Mouse (Mus musculus) C2C12 (cell line): Measurements from ENCODE around the gene Acta1. TPM values are rescaled to one million over a fixed set of nuclear protein-coding genes. Genes with fewer than 3 reads are reported as not detected.

ENCODE experiments used
- H3K27me3 ChIP-seq: one replicate; pipeline ENCODE4 v1.6.1; 2011; ENCODE audit not compliant: control insufficient read depth, insufficient read depth, insufficient read length
- H3K36me3 ChIP-seq: one replicate; pipeline ENCODE4 v1.6.1; 2011; ENCODE audit not compliant: control insufficient read depth, insufficient read depth
- H3K4me3 ChIP-seq: one replicate; pipeline ENCODE4 v1.5.1; 2011; ENCODE audit warnings: mild to moderate bottlenecking, control low read depth; ENCODE audit not compliant: poor library complexity, insufficient read depth, severe bottlenecking
- H3K79me2 ChIP-seq: one replicate; pipeline ENCODE4 v1.6.1; 2011; ENCODE audit not compliant: control insufficient read depth, insufficient read depth
- H3K79me3 ChIP-seq: one replicate; pipeline ENCODE4 v1.6.1; 2011; ENCODE audit warnings: low read depth, control low read depth
- H3ac ChIP-seq: one replicate; pipeline ENCODE3; 2011; ENCODE audit warnings: low read depth; ENCODE audit not compliant: control insufficient read depth, insufficient read length
- CEBPB ChIP-seq: IDR thresholded peaks from one replicate; pipeline ENCODE4 v1.6.1; 2011; ENCODE audit warnings: low read depth, mild to moderate bottlenecking, control low read depth, moderate library complexity
- CTCF ChIP-seq: IDR thresholded peaks from one replicate; pipeline ENCODE4 v1.5.1; 2011; ENCODE audit not compliant: control insufficient read depth, insufficient read depth, insufficient read length
- FOSL1 ChIP-seq: IDR thresholded peaks from one replicate; pipeline ENCODE4 v1.8.0; 2011; ENCODE audit warnings: mild to moderate bottlenecking, low read length; ENCODE audit not compliant: poor library complexity, insufficient read depth, severe bottlenecking
- MAX ChIP-seq: IDR thresholded peaks from one replicate; pipeline ENCODE4 v1.6.1; 2011; ENCODE audit warnings: mild to moderate bottlenecking, control low read depth
- MYOD1 ChIP-seq: IDR thresholded peaks from one replicate; pipeline ENCODE4 v1.6.1; 2011; ENCODE audit warnings: low read depth; ENCODE audit not compliant: control insufficient read depth, insufficient read length
- MYOG ChIP-seq: IDR thresholded peaks from one replicate; pipeline ENCODE4 v1.6.1; 2011; ENCODE audit not compliant: control insufficient read depth, insufficient read length; ENCODE audit errors: extremely low read depth
- USF1 ChIP-seq: IDR thresholded peaks from one replicate; pipeline ENCODE4 v1.6.1; 2011; ENCODE audit warnings: low read depth, mild to moderate bottlenecking, control low read depth, moderate library complexity
- polyA plus RNA-seq: library from polyadenylated mRNA; unstranded; fragments of >200 nt; fragmentation: generic; extraction: Trizol; gene quantifications from one replicate; pipeline ENCODE4 v1.2.1, GENCODE M21; 2012; ENCODE audit warnings: missing spikeins

Gene Acta1
- polyA plus RNA-seq, 1 experiment: 23.4 TPM

DNA sequence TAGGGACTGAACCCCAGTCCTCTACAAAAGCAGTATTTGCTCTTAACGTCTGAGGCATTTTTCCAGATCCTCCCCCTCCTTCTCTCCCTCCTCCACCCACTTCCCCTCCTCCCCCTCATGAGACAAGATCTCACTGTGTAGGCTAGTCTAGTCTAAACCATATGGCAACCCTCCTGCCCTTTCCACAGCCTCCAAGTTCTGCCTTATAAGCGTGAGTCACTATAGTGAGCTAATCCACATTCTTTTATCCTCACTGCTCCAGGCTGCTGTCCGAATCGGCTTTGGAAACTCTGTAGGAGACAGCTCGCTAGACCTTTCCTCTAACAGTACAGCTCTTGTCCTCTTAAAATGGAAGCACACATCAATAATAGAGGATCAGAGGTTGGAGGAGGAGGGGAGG is 27.6 kb downstream of the Acta1 start:
- no peaks in the 10 kb centered on the region for H3K79me3 ChIP-seq
- H3ac ChIP-seq: no peak overlapping the region
- peaks cover 5% of the 10 kb centered on the region for H3K27me3 ChIP-seq
- H3K36me3 ChIP-seq: no peaks in the 10 kb centered on the region
- no peaks in the 10 kb centered on the region for H3K79me2 ChIP-seq
- TF ChIP-seq MYOD1 (peak; percentile 17), CEBPB (peak; percentile 9), FOSL1 (no peak)
- H3K4me3 ChIP-seq: no peak overlapping the region

GRCm38 (mm10) chr8:123865786-123866185 is 28.8 kb downstream of the Acta1 start:
- Histone ChIP-seq H3K79me2 (no peaks in the 10 kb centered on the region), H3K27me3 (peaks cover 5% of the 10 kb centered on the region), H3K79me3 (no peaks in the 10 kb centered on the region), H3K4me3 (no peak overlapping the region), H3K36me3 (no peaks in the 10 kb centered on the region), H3ac (no peak overlapping the region)
- TF ChIP-seq MYOD1: no peak
- no peak for TF ChIP-seq CTCF
- no peak for TF ChIP-seq CEBPB
- TF ChIP-seq MYOG: no peak
- TF ChIP-seq MAX: no peak
- no peak for TF ChIP-seq FOSL1
- no peak for TF ChIP-seq USF1

GRCm38 (mm10) chr8:123860386-123860785 is 34.2 kb downstream of the Acta1 start:
- no peak overlapping the region for H3K4me3 ChIP-seq
- peaks cover 11% of the 10 kb centered on the region for H3K79me2 ChIP-seq
- no peaks in the 10 kb centered on the region for H3K36me3 ChIP-seq
- no peak for TF ChIP-seq MYOG
- TF ChIP-seq USF1: no peak
- TF ChIP-seq CEBPB: no peak
- TF ChIP-seq MYOD1: no peak
- TF ChIP-seq MAX: no peak
- TF ChIP-seq CTCF: no peak
- H3ac ChIP-seq: no peak overlapping the region
- H3K79me3 ChIP-seq: peaks cover 3% of the 10 kb centered on the region
- H3K27me3 ChIP-seq: peaks cover 5% of the 10 kb centered on the region

DNA sequence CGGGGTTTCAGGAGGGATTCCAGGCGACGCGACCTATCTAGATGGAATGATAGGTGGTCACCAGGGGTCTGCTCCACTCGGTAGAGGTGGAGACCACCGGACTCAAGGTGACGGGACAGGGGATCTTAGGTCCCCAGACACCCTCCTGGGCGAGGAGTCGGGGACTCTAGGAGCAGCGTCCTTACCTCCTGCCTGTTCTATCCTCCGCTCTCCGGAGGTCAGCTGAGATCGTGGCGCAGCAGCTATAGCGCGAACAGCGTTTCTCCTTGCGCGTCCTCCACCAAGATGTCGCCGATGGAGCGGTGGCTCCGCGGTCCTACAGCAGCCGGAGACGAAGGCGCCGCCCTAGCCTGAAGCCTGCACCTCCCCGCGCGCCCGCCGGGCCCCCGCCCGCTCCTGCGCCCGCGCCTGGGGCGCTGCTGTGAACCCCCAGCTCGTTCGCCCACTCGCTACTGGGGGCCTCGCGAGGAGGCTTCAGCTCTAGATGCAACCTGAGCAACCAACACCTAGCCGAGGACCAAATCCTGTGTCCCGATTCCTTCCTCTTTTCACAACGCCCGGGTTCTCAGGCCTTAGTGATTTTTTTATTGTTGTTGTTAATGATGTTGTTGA is 34.8 kb downstream of the Acta1 start, which contains the start of gene Ccsap:
TSS of gene Ccsap (minus strand) at position 562 of the 612 bp plus-strand sequence.
- H3K27me3 ChIP-seq: peaks cover 5% of the 10 kb centered on the region
- peaks cover 11% of the 10 kb centered on the region for H3K79me2 ChIP-seq
- TF ChIP-seq MYOG: no peak
- no peak for TF ChIP-seq USF1
- TF ChIP-seq CEBPB: no peak
- TF ChIP-seq FOSL1: no peak
- TF ChIP-seq MAX: no peak
- TF ChIP-seq CTCF: no peak
- TF ChIP-seq MYOD1: no peak

DNA sequence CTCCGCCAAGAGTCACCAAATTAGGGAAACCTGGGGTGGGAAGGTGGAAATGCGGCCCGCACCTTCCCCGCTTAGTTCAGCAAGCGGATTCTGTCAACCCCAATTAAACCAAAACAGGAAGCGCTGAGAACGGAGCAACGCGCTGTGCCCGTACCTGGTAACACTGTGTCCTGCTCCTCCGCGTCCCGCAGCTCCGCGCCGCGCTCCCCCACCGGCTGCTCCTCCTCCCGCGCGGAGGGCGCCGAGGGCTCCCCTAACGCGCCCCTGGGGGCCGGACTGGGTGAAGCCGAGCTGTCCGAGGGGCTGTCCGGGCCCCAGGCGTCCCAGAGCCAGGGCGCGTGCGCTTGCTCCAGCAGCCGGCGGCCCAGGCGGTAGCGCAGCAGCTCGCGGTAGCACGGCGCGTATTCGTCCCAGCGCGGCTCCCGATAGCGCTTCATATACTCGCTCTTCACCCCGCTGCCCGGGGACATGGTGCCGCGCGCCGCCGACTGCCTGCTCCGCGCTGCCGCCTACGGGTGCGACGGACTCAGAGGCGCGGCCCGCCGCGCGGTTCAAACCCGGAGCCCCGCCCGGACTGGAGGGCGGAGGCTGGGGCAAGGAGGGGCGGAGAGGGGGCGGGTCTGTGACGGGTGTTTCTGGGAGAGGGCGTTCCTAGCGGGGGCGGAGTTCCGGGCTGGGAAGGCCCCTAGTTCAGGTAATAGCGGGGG is 35.5 kb downstream of the Acta1 start:
- Histone ChIP-seq H3K79me3 (peaks cover 3% of the 10 kb centered on the region), H3K36me3 (no peaks in the 10 kb centered on the region), H3K27me3 (peaks cover 2% of the 10 kb centered on the region), H3ac (peak overlapping the region; percentile 78), H3K79me2 (peaks cover 11% of the 10 kb centered on the region), H3K4me3 (peak overlapping the region; percentile 72)
- TF ChIP-seq USF1 (no peak), CTCF (peak; percentile 9), FOSL1 (no peak), MAX (no peak)

More for the DNA sequence above, 34.8 kb downstream of the Acta1 start, which contains the start of gene Ccsap:
- H3K79me3 ChIP-seq: peaks cover 3% of the 10 kb centered on the region
- H3K4me3 ChIP-seq: peak within 1 kb of the TSS; percentile 72
- H3K36me3 ChIP-seq: no peaks in the 10 kb centered on the region
- peak within 1 kb of the TSS; percentile 78 for H3ac ChIP-seq

GRCm38 (mm10) chr8:123858574-123858940 is 36.0 kb downstream of the Acta1 start:
- TF ChIP-seq CTCF (no peak), CEBPB (no peak), FOSL1 (no peak), USF1 (no peak), MYOD1 (no peak), MYOG (no peak), MAX (no peak)
- Histone ChIP-seq H3K27me3 (no peaks in the 10 kb centered on the region), H3K4me3 (peak overlapping the region; percentile 72), H3K36me3 (no peaks in the 10 kb centered on the region), H3K79me2 (peaks cover 11% of the 10 kb centered on the region), H3K79me3 (peaks cover 3% of the 10 kb centered on the region), H3ac (peak overlapping the region; percentile 78)
